In genomic region chr2:15055741-15056151, GRCm38 (mm10) we compare ENCODE assay signal across 8 mouse cellular contexts. TPM values are rescaled to one million over a fixed set of nuclear protein-coding genes. Genes with fewer than 3 reads are reported as not detected.
DNase-seq lines count a peak whose midpoint lies in the region; ATAC-seq and TF ChIP-seq lines count a peak whose summit lies in the region.

No protein-coding gene starts in this region.

- TF ChIP-seq EP300 in heart, postnatal 0 days (IDR thresholded peaks at IDR 0.05; ENCODE audit: low read depth): no peak

- CTCF ChIA-PET in Patski (lab: Charles Lee): no interaction called here

- no peaks in the 10 kb centered on the region for H3K27me3 ChIP-seq in Patski
- H3K27me3 ChIP-seq in heart, postnatal 0 days (ENCODE audit: control insufficient read depth, insufficient read depth, low read length): no peaks in the 10 kb centered on the region

- H3K36me3 ChIP-seq in heart, postnatal 0 days (replicated peaks; ENCODE audit: control insufficient read depth, insufficient read depth, low read length): no peaks in the 10 kb centered on the region

- H3K4me3 ChIP-seq in heart, postnatal 0 days (ENCODE audit: low read depth, low read length): peak overlapping the region; percentile 93

- peak overlapping the region; percentile 91 for H3K27ac ChIP-seq in heart, postnatal 0 days (ENCODE audit: low read depth)

- peak overlapping the region; percentile 81 for H3K4me2 ChIP-seq in heart, postnatal 0 days (ENCODE audit: low read depth, low read length)

- H3K9ac ChIP-seq in heart, postnatal 0 days (replicated peaks; ENCODE audit: low read depth, low read length): peak overlapping the region; percentile 84

- TF ChIP-seq CTCF in Patski (IDR thresholded peaks at IDR 0.05): no peak
- no peak for TF ChIP-seq CTCF in heart, postnatal 0 days (IDR thresholded peaks at IDR 0.05; ENCODE audit: low read depth)

- WGBS in heart, postnatal 0 days: 1% methylated on average over 15 of the region's 15 CpGs

- POLR2A ChIA-PET in Patski (lab: Charles Lee): no interaction called here

- DNase-seq in kidney, adult 9 months: peak; percentile 41
- DNase-seq in kidney, postnatal 14 days: no peak
- peak; percentile 6 for DNase-seq in Patski (ENCODE audit: low read depth, low spot score)
- DNase-seq in heart, postnatal 0 days (ENCODE audit: low spot score): no peak
- DNase-seq in lung, postnatal 10 days: peak; percentile 8
- no peak for DNase-seq in right cerebral cortex, postnatal 14 days
- no peak for DNase-seq in left cerebral cortex, adult 8-10 months (ENCODE audit: low spot score in 2 of 2)
- no peak for DNase-seq in spleen, adult 12 weeks (ENCODE audit: low spot score)

- peaks cover 17% of the 10 kb centered on the region for H3K4me1 ChIP-seq in heart, postnatal 0 days (ENCODE audit: control insufficient read depth, insufficient read depth)

- peak; percentile 1 for ATAC-seq in Patski
- ATAC-seq in heart, postnatal 0 days (ENCODE audit: insufficient read depth, low read depth): no peak

- no peaks in the 10 kb centered on the region for H3K9me3 ChIP-seq in heart, postnatal 0 days (replicated peaks; ENCODE audit: control insufficient read depth, low read length)

- in situ Hi-C loops in Patski (cut with MboI; ENCODE audit: low pct_unique_long_range_greater_than_20kb): no loop called here

RNA-seq across cellular contexts. Expression of gene Nsun6, which starts 0.9 kb away (rescaled TPM):
- 4.3 TPM for polyA plus RNA-seq in Patski (2021)
- 2.0 and 3.5 TPM in 2 replicates for total RNA-seq in heart, postnatal 0 days (2014; rRNA removed; ENCODE audit: low replicate concordance)
- 7.3 and 7.7 TPM in 2 replicates for polyA plus RNA-seq in heart, postnatal 0 days (2015; fragmentation: Nextera tagmentation; extraction: Ambion mirVana)
- total RNA-seq in left cerebral cortex, adult 8-10 months (2022): 10 to 100 TPM; 11.2 to 17.2 (median 11.9) TPM

RNA-seq across cellular contexts. Expression of gene Arl5b, which starts 6.6 kb away (rescaled TPM):
- polyA plus RNA-seq in Patski (2021): 11.2 TPM
- 23.9 and 30.2 TPM in 2 replicates for total RNA-seq in heart, postnatal 0 days (2014; rRNA removed; ENCODE audit: low replicate concordance)
- polyA plus RNA-seq in heart, postnatal 0 days (2015; fragmentation: Nextera tagmentation; extraction: Ambion mirVana): 13.4 and 16.9 TPM in 2 replicates
- total RNA-seq in left cerebral cortex, adult 8-10 months (2022): 10 to 100 TPM; 19.8 to 26.8 (median 21.9) TPM

Comparison
In these comparisons a context has a peak if more than half of its experiments do, and no peak if none do; other contexts are left out.
1. DNase-seq: peak in kidney, adult 9 months (single experiment), Patski (single experiment) and lung, postnatal 10 days (single experiment); none in kidney, postnatal 14 days (single experiment), heart, postnatal 0 days (single experiment), right cerebral cortex, postnatal 14 days (single experiment), left cerebral cortex, adult 8-10 months (0 of 2) and spleen, adult 12 weeks (single experiment).